Mouse (Mus musculus) kidney, postnatal 0 days (tissue): ENCODE data around the gene 6430571L13Rik. TPM values are rescaled to one million over a fixed set of nuclear protein-coding genes. Genes with fewer than 3 reads are reported as not detected.

Experiments
- ATAC-seq: fragments of 200-750 bp; cut with Nextera tagmentation; replicated peaks from 2 replicates; pipeline ENCODE4 v1.8.0; 2017; ENCODE audit warnings: low read depth, moderate number of reproducible peaks, moderate TSS enrichment, moderate library complexity; ENCODE audit not compliant: low FRiP score
- DNase-seq: peaks from one replicate; pipeline ENCODE4 v3.0.0-alpha.2; 2016; ENCODE audit warnings: low spot score
- H3K27ac ChIP-seq: fragments of 300-500 bp; sonication (generic); 2 replicates; pipeline ENCODE4 v1.5.1; 2014; ENCODE audit warnings: mild to moderate bottlenecking
- H3K27me3 ChIP-seq: fragments of 300-500 bp; sonication (generic); 2 replicates; pipeline ENCODE4 v1.6.1; 2014; ENCODE audit warnings: low read length, mixed read lengths; ENCODE audit not compliant: insufficient read depth
- H3K36me3 ChIP-seq: fragments of 300-500 bp; sonication (generic); 2 replicates; pipeline ENCODE4 v1.6.1; 2014; ENCODE audit warnings: low read length, mixed read lengths; ENCODE audit not compliant: insufficient read depth
- H3K4me1 ChIP-seq: fragments of 300-500 bp; sonication (generic); replicated peaks from 2 replicates; pipeline ENCODE4 v1.6.1; 2014; ENCODE audit warnings: antibody characterized with exemption, low read length, mixed read lengths; ENCODE audit not compliant: insufficient read depth
- H3K4me2 ChIP-seq: fragments of 300-500 bp; sonication (generic); 2 replicates; pipeline ENCODE4 v1.6.1; 2014; ENCODE audit warnings: mild to moderate bottlenecking, low read length, moderate library complexity, mixed read lengths
- H3K4me3 ChIP-seq: fragments of 300-500 bp; sonication (generic); replicated peaks from 2 replicates; pipeline ENCODE4 v1.5.1; 2014; ENCODE audit warnings: low read depth, low read length
- H3K9ac ChIP-seq: fragments of 300-500 bp; sonication (generic); 2 replicates; pipeline ENCODE4 v1.6.1; 2014; ENCODE audit warnings: low read depth, low read length
- H3K9me3 ChIP-seq: fragments of 300-500 bp; sonication (generic); replicated peaks from 2 replicates; pipeline ENCODE4 v1.6.1; 2016; ENCODE audit warnings: low read length, inconsistent platforms, mixed read lengths
- CTCF ChIP-seq: IDR thresholded peaks from 2 replicates; pipeline ENCODE4 v1.5.1; 2016; ENCODE audit warnings: antibody characterized with exemption, low read depth, mild to moderate bottlenecking, moderate library complexity
- WGBS: fragments of 180-500 bp; shearing (Covaris S2); extraction: QIAGEN DNeasy Blood & Tissue Kit; methylation state at CpG from one replicate; pipeline ENCODE4 v1.1.7; 2014; 5-methylcytosine and 5-hydroxymethylcytosine counted together
- polyA plus RNA-seq: library from polyadenylated mRNA; unstranded; fragments of >200 nt; fragmentation: Nextera tagmentation; extraction: Ambion mirVana; gene quantifications from 2 replicates; pipeline ENCODE4 v1.2.1, GENCODE M21; 2015

6430571L13Rik gene
- polyA plus RNA-seq, 1 experiment from 2014 or later: 2.0 TPM

DNA sequence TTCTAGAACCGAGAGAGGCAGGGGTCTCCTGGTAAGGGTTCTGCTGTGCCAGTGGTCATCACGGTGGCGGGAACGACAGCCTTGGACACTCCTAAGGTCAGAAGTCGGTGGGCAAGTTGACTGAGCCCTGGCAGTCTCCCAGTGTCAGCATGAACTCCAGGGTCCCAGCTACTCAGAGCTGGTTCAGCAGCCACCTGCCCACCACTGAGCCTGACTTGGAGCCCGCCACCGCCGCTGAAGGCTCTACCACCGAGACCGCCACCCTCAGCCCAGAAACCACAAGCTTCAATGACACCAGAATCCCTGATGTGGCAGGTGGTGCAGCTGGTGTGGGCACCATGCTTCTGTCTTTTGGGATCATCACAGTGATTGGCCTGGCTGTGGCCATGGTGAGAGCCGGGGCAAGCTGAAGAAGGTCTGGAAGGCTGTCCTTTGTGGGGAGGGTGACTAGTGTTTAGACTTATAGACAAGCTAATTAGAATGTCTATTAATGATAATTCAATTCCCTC is 1.9 kb downstream of the 6430571L13Rik start:
- H3K9ac ChIP-seq: no peak overlapping the region
- no peak overlapping the region for H3K4me3 ChIP-seq
- ATAC-seq: no peak
- H3K27ac ChIP-seq: no peak overlapping the region
- no peaks in the 10 kb centered on the region for H3K36me3 ChIP-seq
- H3K4me2 ChIP-seq: no peak overlapping the region
- H3K27me3 ChIP-seq: no peaks in the 10 kb centered on the region; the same call in 1 of the 2 replicates
- WGBS: 89% methylated on average over 11 of the region's 11 CpGs
- peaks cover 3% of the 10 kb centered on the region; the same call in 1 of the 2 replicates for H3K4me1 ChIP-seq
- TF ChIP-seq CTCF: no peak
- DNase-seq: no peak
- no peaks in the 10 kb centered on the region for H3K9me3 ChIP-seq

DNA sequence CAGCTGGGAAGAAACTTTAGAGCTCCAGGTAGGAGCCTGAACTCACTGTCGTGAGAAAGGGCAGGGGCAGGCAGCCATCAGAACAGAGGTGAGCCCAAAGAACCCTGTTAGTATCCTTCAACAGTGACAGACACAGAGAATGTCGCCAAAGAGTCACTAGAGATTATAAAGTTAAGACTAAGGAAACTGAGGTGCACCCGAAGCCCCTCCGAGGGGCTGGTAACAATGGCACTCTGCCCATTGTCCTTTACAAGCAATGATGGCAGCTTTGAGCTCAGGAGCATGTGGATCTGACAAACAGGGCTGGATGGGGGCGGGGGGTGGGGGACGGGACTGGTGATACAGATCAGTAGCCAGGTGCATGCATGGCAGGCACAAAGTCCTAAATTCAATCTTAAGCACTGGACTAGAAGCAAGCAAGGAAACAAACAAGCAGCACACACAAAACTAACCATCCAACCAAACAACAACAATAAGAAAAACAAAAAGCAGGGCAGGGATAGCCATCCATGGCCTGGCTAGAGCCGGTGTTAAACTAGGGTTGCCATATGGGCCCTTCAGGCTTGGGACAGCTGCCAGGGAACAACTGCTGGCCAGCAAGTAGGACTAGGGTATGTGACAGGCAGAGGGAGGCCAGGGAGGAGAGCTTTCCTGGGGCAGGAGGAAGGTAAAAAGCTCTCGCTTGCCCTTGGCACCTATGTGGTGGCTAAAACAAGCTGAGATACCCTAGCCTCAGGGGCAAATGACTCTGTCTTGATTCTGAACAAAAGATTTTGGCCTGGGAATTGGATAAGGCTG is 2.9 kb downstream of the 6430571L13Rik start:
- TF ChIP-seq CTCF: no peak
- DNase-seq (no peak), ATAC-seq (no peak)
- no peak overlapping the region for H3K4me2 ChIP-seq
- no peak overlapping the region for H3K9ac ChIP-seq
- WGBS: 64% methylated on average over 8 of the region's 8 CpGs
- H3K27ac ChIP-seq: no peak overlapping the region
- no peaks in the 10 kb centered on the region for H3K9me3 ChIP-seq
- H3K36me3 ChIP-seq: no peaks in the 10 kb centered on the region
- no peaks in the 10 kb centered on the region; the same call in 1 of the 2 replicates for H3K27me3 ChIP-seq
- H3K4me3 ChIP-seq: no peak overlapping the region
- H3K4me1 ChIP-seq: peaks cover 3% of the 10 kb centered on the region; the same call in 1 of the 2 replicates

DNA sequence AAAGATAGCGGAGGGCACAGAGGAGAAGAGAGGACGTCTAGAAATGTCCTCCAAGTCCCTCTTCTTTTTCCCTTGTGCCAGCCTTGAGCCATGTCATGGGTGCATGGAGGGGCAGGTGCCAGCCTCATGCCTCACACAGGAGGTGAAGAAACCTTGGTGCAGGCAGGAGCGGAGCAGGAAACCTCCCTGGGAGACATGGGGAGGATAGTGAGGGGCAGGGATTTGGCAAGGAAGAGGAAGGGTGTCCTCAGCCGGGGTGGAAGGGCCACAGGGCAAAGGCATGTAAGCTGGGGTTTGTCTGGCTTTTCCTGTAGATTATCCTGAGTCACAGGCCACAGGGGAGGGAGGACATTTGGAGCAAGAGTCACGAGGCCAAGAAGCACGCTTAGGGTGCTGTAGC is 3.6 kb downstream of the 6430571L13Rik start:
- WGBS: 66% methylated on average over 6 of the region's 6 CpGs
- no peak overlapping the region for H3K4me2 ChIP-seq
- no peak overlapping the region for H3K4me3 ChIP-seq
- ATAC-seq (no peak), DNase-seq (no peak)
- H3K36me3 ChIP-seq: no peaks in the 10 kb centered on the region
- no peaks in the 10 kb centered on the region; the same call in 1 of the 2 replicates for H3K27me3 ChIP-seq
- no peaks in the 10 kb centered on the region for H3K4me1 ChIP-seq
- no peak overlapping the region for H3K9ac ChIP-seq
- no peak for TF ChIP-seq CTCF
- no peak overlapping the region for H3K27ac ChIP-seq
- H3K9me3 ChIP-seq: no peaks in the 10 kb centered on the region

DNA sequence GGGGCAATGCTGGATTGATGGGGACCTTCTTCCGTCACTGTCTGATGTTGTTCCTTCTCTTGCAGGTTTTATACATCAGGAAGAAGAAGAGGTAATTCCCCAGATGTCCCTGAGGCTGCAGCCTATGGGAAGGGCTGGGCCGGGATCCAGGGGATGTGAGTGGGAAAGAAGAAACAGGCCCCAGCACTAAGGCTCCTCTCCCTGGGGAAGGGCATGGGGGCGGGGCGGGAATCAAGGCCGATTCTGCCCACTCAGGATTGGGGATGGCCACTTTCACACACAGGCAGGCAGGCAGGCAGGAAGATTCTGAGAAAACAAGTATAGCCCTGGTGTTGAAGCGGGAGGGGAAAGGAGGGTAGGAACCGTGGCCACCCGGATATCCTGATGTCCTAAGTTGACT is 5.7 kb downstream of the 6430571L13Rik start:
- no peak for TF ChIP-seq CTCF
- ATAC-seq: no peak
- WGBS: 90% methylated on average over 8 of the region's 8 CpGs

DNA sequence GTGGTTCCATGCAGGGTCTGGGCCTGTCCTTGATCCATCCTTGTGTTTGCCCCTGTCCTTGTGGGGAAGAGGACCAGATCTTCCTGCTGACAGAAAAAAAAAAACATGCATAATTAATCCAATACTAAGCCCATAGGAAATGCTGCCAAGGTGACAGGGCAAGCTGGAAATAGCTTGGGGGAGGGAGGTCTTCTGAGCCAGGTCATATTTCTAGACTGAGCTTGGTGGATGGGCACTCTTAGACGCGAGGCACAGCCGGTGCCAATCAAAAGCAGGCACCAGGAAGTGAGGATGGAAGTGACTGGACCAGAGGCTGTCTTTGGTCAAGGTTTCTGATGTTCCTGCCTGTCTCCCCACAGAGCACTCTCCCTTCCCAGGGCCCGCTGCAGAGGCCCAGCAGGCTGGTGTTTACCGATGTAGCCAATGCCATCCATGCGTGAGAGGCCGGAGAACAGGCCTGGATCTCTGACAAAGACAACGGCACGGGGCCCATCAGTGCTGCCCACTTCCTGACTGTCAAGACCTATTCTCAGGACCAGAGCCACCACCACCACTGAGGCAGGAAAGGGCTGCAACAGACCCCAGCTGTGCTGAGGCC is 7.3 kb downstream of the 6430571L13Rik start:
- DNase-seq (no peak), ATAC-seq (no peak)
- TF ChIP-seq CTCF: no peak
- no peak overlapping the region for H3K4me2 ChIP-seq
- H3K9ac ChIP-seq: 0 out of 2 replicates have a peak overlapping the region, but pooled peaks have one; percentile 31
- no peaks in the 10 kb centered on the region for H3K9me3 ChIP-seq
- no peaks in the 10 kb centered on the region for H3K27me3 ChIP-seq
- no peaks in the 10 kb centered on the region for H3K36me3 ChIP-seq
- 51% methylated on average over 9 of the region's 9 CpGs for WGBS
- H3K27ac ChIP-seq: no peak overlapping the region
- H3K4me3 ChIP-seq: no peak overlapping the region
- no peaks in the 10 kb centered on the region for H3K4me1 ChIP-seq

More for the DNA sequence above, 5.7 kb downstream of the 6430571L13Rik start:
- no peak for DNase-seq
- H3K9ac ChIP-seq: no peak overlapping the region
- no peaks in the 10 kb centered on the region; the same call in 1 of the 2 replicates for H3K27me3 ChIP-seq
- no peak overlapping the region for H3K27ac ChIP-seq
- no peak overlapping the region for H3K4me2 ChIP-seq
- H3K36me3 ChIP-seq: no peaks in the 10 kb centered on the region
- no peak overlapping the region for H3K4me3 ChIP-seq
- no peaks in the 10 kb centered on the region for H3K9me3 ChIP-seq
- no peaks in the 10 kb centered on the region for H3K4me1 ChIP-seq

DNA sequence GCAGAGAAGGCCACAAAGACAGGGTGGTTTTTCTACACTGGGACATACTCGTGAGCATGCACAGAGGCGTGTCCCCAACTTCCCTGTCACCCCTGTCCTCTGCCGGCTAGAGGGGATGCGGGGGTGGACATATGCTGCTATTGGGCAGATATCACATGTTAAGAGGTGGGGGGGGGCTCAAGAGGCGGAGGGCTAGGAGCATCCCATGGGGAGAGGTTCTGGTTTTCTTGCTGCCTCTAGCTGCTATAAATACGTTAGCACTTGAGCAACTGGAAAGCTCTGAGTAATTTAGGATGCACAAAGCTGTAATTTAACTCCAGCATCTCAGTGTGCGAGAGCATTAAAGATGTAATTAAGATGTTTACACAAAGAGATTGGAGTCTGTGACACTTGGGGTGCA is 8.9 kb downstream of the 6430571L13Rik start:
- no peak overlapping the region for H3K4me2 ChIP-seq
- H3K27ac ChIP-seq: no peak overlapping the region
- H3K4me1 ChIP-seq: no peaks in the 10 kb centered on the region
- H3K36me3 ChIP-seq: no peaks in the 10 kb centered on the region
- DNase-seq (no peak), ATAC-seq (no peak)
- no peaks in the 10 kb centered on the region for H3K27me3 ChIP-seq
- H3K9ac ChIP-seq: no peak overlapping the region
- no peaks in the 10 kb centered on the region for H3K9me3 ChIP-seq
- H3K4me3 ChIP-seq: no peak overlapping the region
- WGBS: 36% methylated on average over 7 of the region's 7 CpGs
- TF ChIP-seq CTCF: no peak
